Mouse (Mus musculus): ENCODE measurements around the gene Chtop.

DNA sequence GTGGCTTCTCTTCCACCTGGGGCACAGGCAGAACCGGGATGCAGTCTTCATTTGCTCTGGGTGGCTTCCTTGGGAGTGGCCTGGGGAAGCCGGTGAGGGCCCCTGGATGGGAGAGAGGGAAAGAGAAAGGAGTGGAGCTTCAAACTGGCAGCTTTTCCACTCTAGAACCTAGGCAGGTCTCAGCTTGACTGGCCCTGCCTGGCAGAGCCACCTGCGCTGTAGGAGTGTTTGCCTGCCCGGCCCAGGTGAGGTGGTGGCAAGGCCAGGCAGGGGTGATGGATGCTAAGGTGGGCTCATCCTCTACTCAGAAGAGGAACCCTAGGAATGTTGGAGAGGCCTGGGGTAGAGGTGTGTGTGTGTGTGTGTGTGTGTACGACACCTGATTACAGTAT, 28.6 kb upstream of the Chtop start:
- TF ChIP-seq POLR2A (IDR thresholded peaks at IDR 0.05; ENCODE audit: control insufficient read depth in 1 of 2, insufficient read depth in 1 of 2, low read depth in 1 of 2, low read length in 2 of 2, poor library complexity in 1 of 2) (no peak), POLR2AphosphoS2 (IDR thresholded peaks at IDR 0.05; ENCODE audit: low read length) (no peak), CHD1 (IDR thresholded peaks at IDR 0.05; ENCODE audit: low read depth, low read length) (no peak), CTCF (IDR thresholded peaks at IDR 0.05 in 2 of 3, conservative IDR thresholded peaks at IDR 0.05 in 1 of 3; ENCODE audit: control insufficient read depth in 1 of 3, insufficient read depth in 1 of 3, low read depth in 2 of 3, low read length in 3 of 3, poor library complexity in 1 of 3, severe bottlenecking in 1 of 3) (no peak), USF2 (IDR thresholded peaks at IDR 0.05; ENCODE audit: borderline replicate concordance in 1 of 2, insufficient read depth in 1 of 2, low read depth in 1 of 2, low read length in 2 of 2) (no peak), ZC3H11A (IDR thresholded peaks at IDR 0.05; ENCODE audit: low read depth, low read length) (no peak), EP300 (IDR thresholded peaks at IDR 0.05; ENCODE audit: low read depth in 1 of 2, low read length in 2 of 2) (no peak)

Data from MEL (cell line).